Mouse (Mus musculus) erythroblast, embryonic 14.5 days (primary cell): ENCODE data around the gene Uba52.

Experiments used
- GATA1 ChIP-seq: IDR thresholded peaks from 2 replicates; pipeline ENCODE4 v1.6.1; 2012; ENCODE audit warnings: low read length, inconsistent platforms, mixed read lengths
- TAL1 ChIP-seq: IDR thresholded peaks from 3 replicates; pipeline ENCODE4 v1.6.1; 2012; ENCODE audit warnings: low read length, inconsistent platforms, mixed read lengths

GRCm38 (mm10) chr8:70486941-70487520, 23.6 kb downstream of the Uba52 start, which contains the start of gene Tmem59l:
- TF ChIP-seq TAL1 (no peak), GATA1 (no peak)
